Mouse (Mus musculus) lung, postnatal 0 days (tissue): ENCODE measurements around the gene Polr1b. TPM values are rescaled to one million over a fixed set of nuclear protein-coding genes. Genes with fewer than 3 reads are reported as not detected.

Experiments used
- ATAC-seq: fragments of 200-750 bp; cut with Nextera tagmentation; 2 replicates; pipeline ENCODE4 v1.8.0; 2017; ENCODE audit warnings: moderate library complexity
- DNase-seq: peaks from one replicate; pipeline ENCODE4 v3.0.0-alpha.2; 2016; ENCODE audit warnings: low spot score
- H3K27ac ChIP-seq: fragments of 300-500 bp; sonication (generic); 2 replicates; pipeline ENCODE4 v1.5.1; 2014; ENCODE audit warnings: antibody characterized with exemption, mild to moderate bottlenecking, low read length, mixed read lengths
- H3K27me3 ChIP-seq: fragments of 300-500 bp; sonication (generic); replicated peaks from 2 replicates; pipeline ENCODE4 v1.6.1; 2014; ENCODE audit warnings: low read length, mixed read lengths; ENCODE audit not compliant: insufficient read depth
- H3K36me3 ChIP-seq: fragments of 300-500 bp; sonication (generic); 2 replicates; pipeline ENCODE4 v1.6.1; 2014; ENCODE audit warnings: low read length, mixed read lengths; ENCODE audit not compliant: insufficient read depth
- H3K4me1 ChIP-seq: fragments of 300-500 bp; sonication (generic); 2 replicates; pipeline ENCODE4 v1.6.1; 2014; ENCODE audit warnings: antibody characterized with exemption, low read depth, low read length, mixed read lengths; ENCODE audit not compliant: insufficient read depth
- H3K4me2 ChIP-seq: fragments of 300-500 bp; sonication (generic); replicated peaks from 2 replicates; pipeline ENCODE4 v1.6.1; 2014; ENCODE audit warnings: low read depth, mild to moderate bottlenecking, low read length, moderate library complexity, mixed read lengths
- H3K4me3 ChIP-seq: fragments of 300-500 bp; sonication (generic); 2 replicates; pipeline ENCODE4 v1.5.1; 2014; ENCODE audit warnings: low read depth, low read length
- H3K9ac ChIP-seq: fragments of 300-500 bp; sonication (generic); replicated peaks from 2 replicates; pipeline ENCODE4 v1.6.1; 2014; ENCODE audit warnings: low read depth, mild to moderate bottlenecking
- H3K9me3 ChIP-seq: fragments of 300-500 bp; sonication (generic); 2 replicates; pipeline ENCODE4 v1.6.1; 2016; ENCODE audit warnings: low read length, mixed read lengths
- CTCF ChIP-seq: IDR thresholded peaks from 2 replicates; pipeline ENCODE4 v1.5.1; 2016; ENCODE audit warnings: antibody characterized with exemption, mild to moderate bottlenecking
- EP300 ChIP-seq: IDR thresholded peaks from 2 replicates; pipeline ENCODE4 v1.6.1; 2016; ENCODE audit warnings: antibody characterized with exemption, mild to moderate bottlenecking, control low read depth
- WGBS: fragments of 180-500 bp; shearing (Covaris S2); extraction: QIAGEN DNeasy Blood & Tissue Kit; methylation state at CpG from one replicate; pipeline ENCODE4 v1.1.7; 2014; 5-methylcytosine and 5-hydroxymethylcytosine counted together
- polyA plus RNA-seq: library from polyadenylated mRNA; unstranded; fragments of >200 nt; fragmentation: Nextera tagmentation; extraction: Ambion mirVana; gene quantifications from 2 replicates; pipeline ENCODE4 v1.2.1, GENCODE M21; 2015

Gene Polr1b
- polyA plus RNA-seq, 1 experiment from 2014 or later = 5.5 TPM

- Histone ChIP-seq H3K27ac (peak within 1 kb of the TSS; percentile 89), H3K4me1 (peaks cover 6% of the 10 kb centered on the region; the same call in 1 of the 2 replicates), H3K36me3 (peaks cover 5% of the 10 kb centered on the region; the same call in 1 of the 2 replicates), H3K4me3 (peak within 1 kb of the TSS; percentile 54), H3K4me2 (peak within 1 kb of the TSS; percentile 64), H3K9ac (peak within 1 kb of the TSS; percentile 53), H3K27me3 (no peaks in the 10 kb centered on the region), H3K9me3 (no peaks in the 10 kb centered on the region)
- DNase-seq (peak; percentile 99), ATAC-seq (peak; percentile 100)
- under 1% methylated on average over 35 of the region's 35 CpGs for WGBS
- TF ChIP-seq EP300 (peak; percentile 82), CTCF (no peak)
Observed at GRCm38 (mm10) chr2:129129412-129129929, 28.7 kb downstream of the Polr1b start, which contains the start of gene Chchd5. Chchd5 (plus strand) TSS chr2:129129700.

- DNase-seq (no peak), ATAC-seq (peak; percentile 6)
- H3K4me3 ChIP-seq = peak overlapping the region; percentile 54
- H3K9me3 ChIP-seq = no peaks in the 10 kb centered on the region
- peak overlapping the region; percentile 84 for H3K27ac ChIP-seq
- peak overlapping the region; percentile 64 for H3K4me2 ChIP-seq
- TF ChIP-seq CTCF (no peak), EP300 (no peak)
- H3K9ac ChIP-seq = peak overlapping the region; percentile 16
- 30% methylated on average over 18 of the region's 18 CpGs for WGBS
- no peaks in the 10 kb centered on the region for H3K27me3 ChIP-seq
- peaks cover 6% of the 10 kb centered on the region; the same call in 1 of the 2 replicates for H3K4me1 ChIP-seq
- H3K36me3 ChIP-seq = peaks cover 5% of the 10 kb centered on the region; the same call in 1 of the 2 replicates
Observed at GRCm38 (mm10) chr2:129129987-129130545, 29.3 kb downstream of the Polr1b start.

GRCm38 (mm10) chr2:129130776-129131175 is 30.0 kb downstream of the Polr1b start:
- Histone ChIP-seq H3K36me3 (0 out of 2 replicates have a peak, but pooled peaks cover 5% of the 10 kb centered on the region), H3K9ac (no peak overlapping the region), H3K4me2 (peak overlapping the region; percentile 64; the same call in 1 of the 2 replicates), H3K27ac (no peak overlapping the region), H3K4me1 (peaks cover 6% of the 10 kb centered on the region; the same call in 1 of the 2 replicates), H3K9me3 (no peaks in the 10 kb centered on the region), H3K4me3 (no peak overlapping the region), H3K27me3 (no peaks in the 10 kb centered on the region)
- ATAC-seq = no peak
- WGBS = 93% methylated on average over 2 of the region's 2 CpGs
- TF ChIP-seq EP300 (no peak), CTCF (no peak)
- no peak for DNase-seq

GRCm38 (mm10) chr2:129132231-129132630 is 31.4 kb downstream of the Polr1b start:
- Histone ChIP-seq H3K4me2 (no peak overlapping the region), H3K36me3 (0 out of 2 replicates have a peak, but pooled peaks cover 5% of the 10 kb centered on the region), H3K9me3 (no peaks in the 10 kb centered on the region), H3K27me3 (no peaks in the 10 kb centered on the region), H3K27ac (no peak overlapping the region), H3K4me3 (no peak overlapping the region), H3K9ac (no peak overlapping the region), H3K4me1 (peaks cover 6% of the 10 kb centered on the region; the same call in 1 of the 2 replicates)
- 93% methylated on average over 7 of the region's 7 CpGs for WGBS
- no peak for TF ChIP-seq CTCF
- no peak for TF ChIP-seq EP300
- no peak for ATAC-seq
- no peak for DNase-seq

GRCm38 (mm10) chr2:129133006-129133805 is 32.4 kb downstream of the Polr1b start:
- Histone ChIP-seq H3K27ac (no peak overlapping the region), H3K4me3 (no peak overlapping the region), H3K9me3 (no peaks in the 10 kb centered on the region), H3K4me2 (no peak overlapping the region), H3K9ac (no peak overlapping the region), H3K4me1 (peaks cover 6% of the 10 kb centered on the region; the same call in 1 of the 2 replicates), H3K36me3 (0 out of 2 replicates have a peak, but pooled peaks cover 5% of the 10 kb centered on the region), H3K27me3 (no peaks in the 10 kb centered on the region)
- WGBS = 91% methylated on average over 14 of the region's 14 CpGs
- ATAC-seq = no peak
- DNase-seq = no peak
- TF ChIP-seq EP300 (no peak), CTCF (no peak)

GRCm38 (mm10) chr2:129139906-129140305 is 39.1 kb downstream of the Polr1b start:
- Histone ChIP-seq H3K9ac (no peak overlapping the region), H3K36me3 (no peaks in the 10 kb centered on the region), H3K4me3 (no peak overlapping the region), H3K4me1 (no peaks in the 10 kb centered on the region), H3K9me3 (no peaks in the 10 kb centered on the region), H3K27me3 (no peaks in the 10 kb centered on the region), H3K27ac (no peak overlapping the region), H3K4me2 (no peak overlapping the region)
- no peak for ATAC-seq
- 76% methylated on average over 10 of the region's 10 CpGs for WGBS
- TF ChIP-seq EP300 (no peak), CTCF (no peak)
- no peak for DNase-seq
